Mouse (Mus musculus) brain, embryonic 14.5 days (tissue): ENCODE data around the gene Cabp5. TPM values are rescaled to one million over a fixed set of nuclear protein-coding genes. Genes with fewer than 3 reads are reported as not detected.
A peak's percentile ranks its signal among the peaks of the same experiment; 100 is the strongest.
"Not testable (repeated sequence)": the region's sequence is repeated elsewhere in the genome, so short reads cannot be mapped to it uniquely, and the experiment has no call there.

ENCODE experiments used
- DNase-seq: peaks from one replicate; pipeline ENCODE4 v3.0.0-alpha.2; 2011; ENCODE audit warnings: low read depth
- CTCF ChIP-seq: fragments of 200-500 bp; IDR thresholded peaks from 2 replicates; pipeline ENCODE4 v1.5.1; 2012; ENCODE audit warnings: inconsistent platforms, mild to moderate bottlenecking, moderate library complexity, borderline replicate concordance; ENCODE audit not compliant: insufficient read depth, insufficient read length; ENCODE audit errors: extremely low read depth
- POLR2A ChIP-seq: fragments of 200-500 bp; IDR thresholded peaks from 2 replicates; pipeline ENCODE4 v1.6.1; 2012; ENCODE audit warnings: mild to moderate bottlenecking, inconsistent platforms, borderline replicate concordance; ENCODE audit not compliant: poor library complexity, insufficient read depth, insufficient read length, severe bottlenecking; ENCODE audit errors: extremely low read depth
- polyA plus RNA-seq: library from polyadenylated mRNA; depleted of rRNA; stranded (reverse); fragments of >200 nt; gene quantifications from 2 replicates; pipeline ENCODE4 v1.2.3, GENCODE M21; 2012; rRNA removed

Gene Cabp5
- polyA plus RNA-seq: 0.23 and 0.52 TPM in 2 replicates

- TF ChIP-seq POLR2A (no peak), CTCF (no peak)
- no peak for DNase-seq
Measured at GRCm38 (mm10) chr7:13397832-13398231, at the start of gene Cabp5. Cabp5 (plus strand) TSS chr7:13398132.

GRCm38 (mm10) chr7:13355943-13356342 is 42.0 kb upstream of the Cabp5 start:
- TF ChIP-seq CTCF (no peak), POLR2A (no peak)
- peak; percentile 0 for DNase-seq

- TF ChIP-seq POLR2A: no peak
- no peak for TF ChIP-seq CTCF
- DNase-seq: no peak
Measured at GRCm38 (mm10) chr7:13380588-13380987, 17.3 kb upstream of the Cabp5 start.

- not testable (repeated sequence) for DNase-seq
Measured at GRCm38 (mm10) chr7:13450541-13450940, 52.6 kb downstream of the Cabp5 start, which contains the start of gene Bsph1. Bsph1 (plus strand) TSS chr7:13450841.

Other genes with a start within 250 kb of the Cabp5 start
- not detected in 2 replicates for gene Vmn1r88, start 238.6 kb upstream of the Cabp5 start, polyA plus RNA-seq
- gene Vmn1r89, start 185.1 kb upstream of the Cabp5 start, polyA plus RNA-seq: not detected in 2 replicates
- gene Lig1, start 120.8 kb upstream of the Cabp5 start, polyA plus RNA-seq: 41.8 and 45.8 TPM in 2 replicates
- 8.5 and 14.9 TPM in 2 replicates for gene Zswim9, start 119.4 kb upstream of the Cabp5 start, polyA plus RNA-seq
- gene Pla2g4c, start 73.5 kb upstream of the Cabp5 start, polyA plus RNA-seq: 2.7 and 3.5 TPM in 2 replicates
- not detected in 2 replicates for gene Bsph1, start 52.7 kb downstream of the Cabp5 start, polyA plus RNA-seq
- gene Bsph2, start 172.9 kb downstream of the Cabp5 start, polyA plus RNA-seq: not detected in 2 replicates
- not detected in 2 replicates for gene Sult2a5, start 225.8 kb downstream of the Cabp5 start, polyA plus RNA-seq